Mouse (Mus musculus) liver, postnatal 0 days (tissue): ENCODE data around the gene Cdyl2.

Experiments
- CTCF ChIP-seq: sonication (generic); IDR thresholded peaks from 2 replicates; pipeline ENCODE4 v1.5.1; 2016; ENCODE audit warnings: antibody characterized with exemption, low read depth
- EP300 ChIP-seq: IDR thresholded peaks from 2 replicates; pipeline ENCODE4 v1.6.1; 2016; ENCODE audit warnings: antibody characterized with exemption, low read depth, mild to moderate bottlenecking

- TF ChIP-seq EP300 (no peak), CTCF (peak; percentile 70)
Observed at GRCm38 (mm10) chr8:116755557-116755956, 22.8 kb upstream of the Cdyl2 start.
